Mouse (Mus musculus) embryo, embryonic 10.5 days (tissue): ENCODE results near the gene Gm5447.

Experiments used
- DNase-seq: peaks from one replicate; pipeline ENCODE4 v3.0.0-alpha.2; 2015; ENCODE audit warnings: low spot score

Gene Gm5447

DNA sequence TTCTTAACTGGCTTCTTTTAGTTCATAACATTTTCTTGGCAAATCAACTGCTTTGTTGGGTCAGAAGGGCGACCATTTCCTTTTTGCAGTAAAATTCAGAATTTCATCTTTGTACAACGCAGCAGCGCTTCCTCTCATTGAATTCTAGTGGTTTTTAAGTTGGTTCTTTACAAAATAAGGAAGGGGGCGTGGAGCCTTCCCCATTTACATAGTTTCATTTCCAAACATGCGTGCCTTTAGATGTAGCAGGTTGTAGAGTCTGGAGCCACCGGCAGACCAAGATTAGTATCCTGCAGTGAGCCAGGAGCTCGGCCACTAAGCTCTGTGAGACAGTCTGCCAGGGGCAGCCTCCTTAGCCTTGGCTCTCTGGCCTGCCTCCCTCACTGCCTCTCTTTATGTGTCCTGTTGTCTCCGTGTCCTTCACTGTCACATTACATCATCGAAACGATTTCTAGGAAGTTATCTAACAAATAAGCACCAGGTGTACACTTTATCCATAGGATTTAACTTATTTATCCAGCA, 13.0 kb downstream of the Gm5447 start:
- no peak for DNase-seq

DNA sequence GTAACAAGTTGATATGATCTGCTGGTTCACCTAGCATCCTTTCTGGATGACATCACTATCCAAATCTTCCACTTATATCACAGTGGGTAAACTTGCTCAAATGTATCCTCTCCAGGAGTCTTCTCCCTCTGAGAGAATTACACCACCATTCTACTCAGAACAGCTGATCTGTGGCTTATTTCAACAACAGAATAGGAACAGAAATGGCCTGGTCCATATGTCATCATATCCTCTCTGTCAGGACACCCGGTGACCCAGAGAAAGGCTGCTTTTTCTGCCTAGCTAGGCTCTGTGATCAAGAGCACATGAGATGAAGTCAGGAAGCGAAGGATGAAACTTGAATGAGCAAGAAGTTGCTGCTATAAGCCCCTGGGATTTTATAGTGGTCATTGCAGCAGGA, 13.7 kb downstream of the Gm5447 start:
- no peak for DNase-seq

DNA sequence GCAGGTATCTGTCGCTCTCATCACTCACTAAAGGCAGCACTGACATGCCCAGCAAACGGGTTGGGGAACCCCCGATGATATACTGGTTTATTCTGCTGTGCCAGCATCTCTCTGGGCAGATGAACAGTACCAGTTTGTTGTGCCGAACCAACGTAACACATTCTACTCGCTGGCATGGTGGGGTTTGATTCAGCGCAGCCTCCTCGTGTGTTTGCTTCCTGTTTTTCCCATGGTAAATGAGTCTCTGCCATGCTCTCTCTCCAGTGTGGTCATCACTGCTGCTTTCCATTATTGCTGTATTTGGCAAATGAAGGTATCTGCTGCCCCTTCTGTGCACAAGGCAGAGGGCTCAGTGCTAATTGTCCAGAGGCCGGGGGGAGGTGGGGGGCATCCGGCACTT, 15.7 kb downstream of the Gm5447 start:
- no peak for DNase-seq

DNA sequence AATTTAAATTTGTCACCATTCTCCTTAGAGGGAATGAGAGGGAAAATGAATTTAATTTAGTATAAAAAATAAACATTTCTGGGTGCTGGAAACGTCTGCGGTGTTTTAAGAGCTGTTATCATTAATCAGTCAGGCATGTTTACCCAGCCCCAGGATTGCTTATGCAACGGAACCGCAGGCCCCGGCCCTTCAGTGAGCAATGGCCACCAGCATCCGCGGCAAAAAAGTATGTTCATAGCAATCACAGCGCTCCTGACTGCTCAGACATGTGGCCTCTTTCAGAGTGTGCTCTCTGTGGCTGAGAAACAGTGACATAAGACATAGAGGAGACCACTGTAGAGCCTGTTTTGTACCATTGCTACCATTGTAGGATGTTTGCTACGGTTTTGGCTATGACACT, 16.2 kb downstream of the Gm5447 start:
- DNase-seq, result no peak

DNA sequence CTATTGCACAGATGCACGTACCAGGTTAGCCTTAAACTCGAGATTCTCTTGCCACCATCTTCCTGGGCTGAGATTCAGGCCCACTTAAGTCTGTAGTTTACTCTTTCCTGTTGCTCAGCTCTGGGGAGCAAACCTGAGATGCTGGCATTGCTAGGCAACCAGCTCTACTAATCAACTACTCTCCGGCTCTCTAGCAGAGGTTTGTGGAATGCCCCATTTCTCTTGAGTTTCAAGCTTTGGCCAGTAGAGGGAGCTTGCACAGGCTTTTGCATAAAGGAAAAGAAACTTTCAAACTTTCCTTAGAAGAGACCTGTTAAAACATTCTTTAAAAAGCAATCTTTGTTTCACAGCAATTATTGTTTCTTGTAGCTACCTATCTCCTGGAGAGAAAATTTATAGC, 19.8 kb downstream of the Gm5447 start:
- DNase-seq, result peak; percentile 90

DNA sequence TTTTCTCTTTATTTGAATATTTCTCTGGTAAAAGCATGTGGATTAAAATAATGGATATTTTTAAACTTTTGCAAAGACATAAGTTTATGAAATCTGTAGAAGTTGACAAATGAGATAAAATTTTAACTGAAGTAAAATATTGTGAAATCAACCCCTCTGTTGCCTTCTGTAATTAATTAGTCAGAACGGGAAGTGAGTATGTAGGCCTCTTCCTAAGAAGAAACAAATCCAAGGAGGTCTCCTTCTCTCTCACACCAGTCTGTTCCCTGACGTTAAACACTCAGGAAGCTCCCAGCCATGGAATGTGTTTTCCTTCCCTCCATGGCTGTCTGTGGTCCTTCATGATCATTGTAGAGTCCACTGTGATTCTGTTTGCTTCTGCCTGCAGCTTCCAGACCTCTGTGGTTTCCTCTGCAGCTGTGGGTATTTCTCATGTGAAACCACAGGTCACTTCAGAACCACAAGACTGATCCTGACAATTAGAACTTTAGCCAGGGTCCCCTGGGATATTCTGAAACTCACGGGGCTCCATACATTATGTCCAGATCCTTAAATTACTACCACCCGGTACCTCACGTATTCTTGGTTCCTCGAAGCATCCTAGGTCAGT, 20.4 kb downstream of the Gm5447 start:
- DNase-seq, result no peak

DNA sequence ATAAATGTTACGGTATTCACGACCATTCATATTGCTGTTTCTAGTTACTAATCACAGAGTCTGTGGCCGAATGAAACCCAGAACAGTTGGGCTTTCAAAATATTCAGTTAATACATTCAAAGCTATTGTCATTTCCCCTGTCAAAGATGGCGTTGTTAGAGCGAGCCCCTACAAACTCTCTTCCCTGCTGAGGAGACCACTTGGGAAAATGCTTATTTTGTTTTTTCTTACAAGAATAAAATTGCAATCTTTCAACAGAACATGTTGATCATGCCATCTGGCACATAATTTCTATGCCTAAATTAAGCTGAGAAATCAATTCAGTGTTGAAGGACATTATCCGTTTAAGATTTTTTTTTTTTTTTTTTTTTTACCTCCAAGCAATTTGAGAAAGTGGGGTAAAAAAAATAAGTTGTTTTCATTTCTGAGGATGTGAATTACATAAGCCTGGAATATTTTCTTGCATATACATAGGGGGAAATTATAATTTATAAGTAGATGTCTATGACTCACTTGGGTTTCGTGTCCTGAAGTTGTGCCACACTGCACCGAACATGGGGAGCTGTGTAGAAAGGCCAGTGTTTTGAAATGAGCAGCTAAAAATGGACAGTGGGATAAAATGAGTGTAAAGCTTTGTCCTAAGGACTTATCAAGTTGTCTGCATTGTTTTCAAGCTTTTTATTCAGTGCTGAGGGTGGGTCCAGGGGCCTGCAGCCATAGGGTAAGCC, 23.7 kb downstream of the Gm5447 start:
- no peak for DNase-seq

DNA sequence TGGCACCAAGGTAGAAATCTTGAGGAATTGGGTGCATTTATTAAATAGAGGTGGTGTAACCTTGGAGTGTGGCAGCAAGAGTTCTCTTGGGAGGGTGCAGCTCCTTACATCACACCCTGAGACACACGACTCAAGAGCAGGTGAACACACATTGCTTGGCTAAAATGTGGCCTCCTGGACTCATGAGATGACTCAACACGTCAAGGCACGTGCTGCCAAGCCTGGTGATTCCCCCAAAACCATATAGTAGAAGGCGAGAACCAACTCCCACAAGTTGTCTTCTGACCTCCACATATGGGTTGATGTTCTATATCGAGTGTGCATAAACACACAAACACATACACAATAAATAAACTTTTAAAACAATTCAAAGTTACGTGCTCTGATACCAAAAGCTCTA, 25.8 kb downstream of the Gm5447 start:
- DNase-seq, result no peak

DNA sequence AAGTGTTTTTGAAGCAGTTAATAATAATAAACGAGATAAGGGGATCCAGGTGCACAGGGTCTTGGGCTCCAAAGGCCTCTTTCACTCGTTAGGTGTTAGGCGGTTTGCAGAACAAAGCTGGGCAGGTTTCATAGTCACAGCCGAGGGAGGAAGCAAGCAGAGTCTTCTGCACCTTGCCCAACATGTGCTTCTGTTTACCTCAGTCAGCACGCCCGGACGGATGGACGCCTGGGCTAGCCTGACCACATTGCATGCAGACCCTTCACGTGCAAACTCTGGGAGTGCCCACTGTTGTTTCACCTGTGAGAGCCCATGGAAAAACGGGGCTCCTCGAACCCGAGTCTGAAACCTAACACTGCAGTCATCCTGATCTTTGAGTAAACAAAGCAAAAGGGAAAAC, 30.5 kb downstream of the Gm5447 start:
- no peak for DNase-seq

DNA sequence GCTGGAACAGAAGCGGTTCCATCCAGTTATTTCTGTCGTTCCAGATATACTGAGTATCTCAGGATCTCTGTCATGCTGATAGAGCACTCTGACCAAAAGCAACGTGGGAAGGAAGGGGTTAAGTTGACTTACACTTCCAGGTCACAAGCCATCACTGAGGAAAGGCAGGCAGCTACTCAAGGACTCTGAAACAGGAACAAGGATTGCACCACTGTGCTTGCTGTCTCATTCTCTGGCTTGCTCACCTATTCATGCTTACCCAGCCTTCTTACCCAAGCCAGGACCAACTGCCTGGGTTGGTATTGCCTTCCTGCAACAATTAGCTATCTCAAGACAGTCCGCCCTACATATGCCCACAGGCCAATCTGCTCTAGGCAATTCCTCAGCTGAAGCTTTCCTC, 31.0 kb downstream of the Gm5447 start:
- no peak for DNase-seq

DNA sequence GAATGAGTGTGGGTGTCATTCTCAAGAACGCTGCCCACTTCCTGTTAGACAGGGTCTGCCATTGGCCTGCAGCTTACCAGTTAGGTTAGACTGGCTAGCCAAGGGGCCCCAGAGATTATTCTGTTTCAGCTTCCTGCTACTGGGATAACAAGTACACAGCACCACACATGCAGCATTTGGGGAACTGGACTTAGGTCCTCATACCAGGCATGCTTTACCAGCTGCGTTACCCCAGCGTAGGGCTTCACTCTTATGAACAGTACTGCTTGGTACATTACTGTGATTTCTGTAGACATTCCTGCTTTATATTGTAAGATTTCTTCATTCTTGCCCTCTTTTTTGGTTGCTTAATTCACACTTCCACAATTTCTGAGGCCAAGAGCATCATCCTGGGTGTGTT, 43.5 kb downstream of the Gm5447 start:
- DNase-seq, result no peak

DNA sequence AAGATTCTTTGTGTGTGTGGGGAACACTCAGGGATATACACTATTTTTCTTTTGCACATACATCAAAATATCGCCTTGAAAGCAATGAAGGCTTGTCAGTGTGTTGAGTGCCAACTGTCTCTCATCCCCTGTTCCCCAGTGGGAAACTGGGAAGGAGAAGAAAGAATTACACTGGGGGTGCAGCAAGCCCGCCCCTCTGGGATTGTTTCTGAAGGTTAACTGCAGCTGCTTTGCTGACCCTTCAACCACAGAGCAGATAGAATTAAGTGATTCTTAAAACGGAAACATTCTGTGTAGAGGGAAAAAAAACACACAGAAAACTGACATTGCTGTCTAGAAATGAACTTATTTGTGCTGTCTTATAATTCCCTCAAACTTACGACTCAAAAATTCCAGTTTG, 47.5 kb downstream of the Gm5447 start:
- DNase-seq, result no peak

DNA sequence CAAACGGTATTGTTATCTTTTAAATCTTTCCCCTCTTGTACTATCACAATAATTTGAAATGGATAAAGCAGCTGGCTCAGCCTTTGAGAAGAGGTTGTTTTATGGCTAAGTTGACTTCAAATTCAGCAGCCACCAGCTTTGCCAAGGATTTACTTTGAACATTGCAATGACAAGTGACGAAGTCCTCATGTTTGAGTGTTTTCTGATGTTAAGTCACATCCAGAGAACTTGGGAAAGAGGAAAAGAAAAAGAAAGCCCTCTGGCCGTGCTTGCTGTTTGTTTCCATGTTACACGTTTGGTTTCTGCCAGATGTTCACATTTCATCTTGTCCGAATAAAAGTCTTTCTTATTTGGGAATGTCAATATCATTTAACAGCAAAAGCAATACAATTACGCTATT, 47.9 kb downstream of the Gm5447 start:
- DNase-seq, result no peak

DNA sequence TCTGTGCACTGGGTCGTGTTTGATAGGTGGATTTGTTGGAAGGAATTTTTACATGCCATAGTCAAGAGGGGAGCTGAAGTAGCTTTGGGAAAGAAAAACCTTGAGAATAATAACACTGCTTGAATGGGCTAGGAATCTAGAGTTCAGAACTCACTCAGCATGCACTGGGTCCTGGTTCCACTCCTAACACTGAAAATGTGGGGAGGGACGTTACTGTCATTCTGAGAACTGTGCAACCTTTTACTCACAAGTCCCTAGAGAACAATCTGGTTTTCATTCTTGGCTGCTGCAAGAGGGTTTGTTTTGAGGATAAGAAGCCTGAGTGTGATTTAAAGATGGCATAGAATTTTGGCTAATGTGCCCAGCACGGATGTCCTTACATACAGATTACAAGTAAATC, 49.7 kb downstream of the Gm5447 start:
- no peak for DNase-seq
